Mouse (Mus musculus) liver, postnatal 0 days (tissue): Measurements from ENCODE around the gene Mark2.

Source experiments
- CTCF ChIP-seq: sonication (generic); IDR thresholded peaks from 2 replicates; pipeline ENCODE4 v1.5.1; 2016; ENCODE audit warnings: antibody characterized with exemption, low read depth
- EP300 ChIP-seq: IDR thresholded peaks from 2 replicates; pipeline ENCODE4 v1.6.1; 2016; ENCODE audit warnings: antibody characterized with exemption, low read depth, mild to moderate bottlenecking

GRCm38 (mm10) chr19:7305380-7306310, 36.0 kb downstream of the Mark2 start:
- TF ChIP-seq CTCF (no peak), EP300 (no peak)
